Mouse (Mus musculus): Measurements from ENCODE around the gene Pde4d. TPM values are rescaled to one million over a fixed set of nuclear protein-coding genes. Genes with fewer than 3 reads are reported as not detected.

Pde4d gene
- polyA plus RNA-seq, 1 experiment from 2014 or later: 8.7 TPM

DNA sequence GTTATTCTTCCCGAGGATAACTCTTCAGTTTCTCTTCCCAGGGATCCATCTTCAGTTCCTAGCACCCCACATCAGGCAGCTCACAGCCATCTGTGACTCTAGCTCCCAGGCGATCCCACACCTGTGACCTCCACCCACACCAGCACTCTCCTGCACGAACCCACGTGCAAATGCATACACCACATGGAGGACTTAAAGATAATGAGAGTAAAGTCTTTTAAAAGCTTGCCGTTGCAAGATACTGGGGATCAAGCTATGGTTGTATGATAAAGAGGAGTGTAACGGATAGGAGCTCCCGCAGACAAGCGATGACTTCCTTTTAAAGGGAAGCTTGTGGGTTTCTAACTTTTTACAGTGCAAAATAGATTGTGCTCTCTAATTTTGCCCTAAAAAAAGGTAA is 1230.5 kb downstream of the Pde4d start:
- H3K36me3 ChIP-seq (ENCODE audit: control insufficient read depth, insufficient read depth, low read length): no peaks in the 10 kb centered on the region
- 88% methylated on average over 8 of the region's 8 CpGs for WGBS

DNA sequence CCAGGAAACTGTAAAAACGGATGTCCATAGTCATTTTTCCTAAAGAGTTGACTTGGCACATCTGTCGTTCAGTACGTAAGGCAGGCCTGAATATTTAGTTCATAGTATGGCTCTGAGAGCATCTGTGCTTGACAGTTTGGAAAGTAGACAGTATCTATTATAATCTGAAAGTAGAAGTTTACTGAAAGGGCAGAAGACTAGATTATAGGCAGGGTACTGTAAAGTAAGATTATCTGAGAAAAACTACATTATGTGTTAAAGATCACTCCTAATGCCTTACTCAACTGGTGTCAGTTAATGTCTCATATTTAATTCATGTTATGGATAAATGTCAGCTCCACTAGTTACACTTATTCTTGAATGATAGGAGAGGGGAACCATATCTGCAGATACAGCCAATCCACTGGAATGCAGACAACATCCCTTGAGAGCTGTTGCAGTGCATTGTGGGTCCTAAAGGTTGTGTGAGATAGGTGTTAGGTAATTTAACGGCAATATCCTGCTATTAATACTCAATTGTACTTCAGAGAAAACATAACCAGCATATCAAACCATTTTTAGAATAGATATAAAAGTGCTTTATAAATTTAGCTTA is 1232.0 kb downstream of the Pde4d start:
- no peaks in the 10 kb centered on the region for H3K9me3 ChIP-seq (ENCODE audit: control insufficient read depth, low read length)
- H3K36me3 ChIP-seq (ENCODE audit: control insufficient read depth, insufficient read depth, low read length): no peaks in the 10 kb centered on the region
- H3K4me2 ChIP-seq: no peak overlapping the region
- no peak overlapping the region for H3K4me3 ChIP-seq (ENCODE audit: low read depth, low read length)
- peaks cover 8% of the 10 kb centered on the region; the same call in 1 of the 2 replicates for H3K4me1 ChIP-seq (ENCODE audit: control insufficient read depth, insufficient read depth, low read length)
- no peak overlapping the region for H3K27ac ChIP-seq (ENCODE audit: low read depth, low read length)
- 92% methylated on average over 4 of the region's 4 CpGs for WGBS
- ATAC-seq (ENCODE audit: low FRiP score): no peak
- no peak overlapping the region for H3K9ac ChIP-seq (ENCODE audit: low read length)
- DNase-seq (ENCODE audit: low spot score, missing footprints): peak; percentile 62
- no peaks in the 10 kb centered on the region for H3K27me3 ChIP-seq (ENCODE audit: control insufficient read depth, insufficient read depth, low read length)

More for the DNA sequence above, 1230.5 kb downstream of the Pde4d start:
- no peak overlapping the region for H3K9ac ChIP-seq (ENCODE audit: low read length)
- no peak overlapping the region for H3K4me3 ChIP-seq (ENCODE audit: low read depth, low read length)
- H3K27ac ChIP-seq (ENCODE audit: low read depth, low read length): no peak overlapping the region
- ATAC-seq (ENCODE audit: low FRiP score) (no peak), DNase-seq (ENCODE audit: low spot score, missing footprints) (peak; percentile 1)
- no peaks in the 10 kb centered on the region for H3K9me3 ChIP-seq (ENCODE audit: control insufficient read depth, low read length)
- no peak overlapping the region for H3K4me2 ChIP-seq
- H3K27me3 ChIP-seq (ENCODE audit: control insufficient read depth, insufficient read depth, low read length): no peaks in the 10 kb centered on the region
- H3K4me1 ChIP-seq (ENCODE audit: control insufficient read depth, insufficient read depth, low read length): peaks cover 8% of the 10 kb centered on the region; the same call in 1 of the 2 replicates

DNA sequence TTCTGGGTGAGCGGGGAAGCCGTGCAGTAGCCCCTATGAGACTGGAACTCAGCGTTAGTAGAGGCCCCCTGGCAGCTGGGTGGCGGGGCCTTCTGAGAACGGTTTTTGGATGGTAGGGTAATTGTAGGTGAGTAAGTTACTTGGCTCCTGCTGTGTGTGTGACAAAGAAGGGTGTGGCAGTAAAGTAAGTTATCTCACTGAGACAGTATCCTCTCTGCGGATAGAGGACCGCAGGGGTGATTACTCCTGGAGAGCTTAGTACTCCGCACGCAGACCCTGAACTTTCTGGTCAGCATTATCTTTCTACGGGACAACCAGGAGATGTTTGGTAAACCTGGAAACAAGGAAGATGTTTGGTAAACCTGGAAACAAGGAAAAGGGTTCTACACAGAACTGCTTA is 1233.3 kb downstream of the Pde4d start:
- no peak for ATAC-seq (ENCODE audit: low FRiP score)
- Histone ChIP-seq H3K4me3 (ENCODE audit: low read depth, low read length) (no peak overlapping the region), H3K9ac (ENCODE audit: low read length) (no peak overlapping the region), H3K9me3 (ENCODE audit: control insufficient read depth, low read length) (no peaks in the 10 kb centered on the region), H3K27me3 (ENCODE audit: control insufficient read depth, insufficient read depth, low read length) (no peaks in the 10 kb centered on the region), H3K4me1 (ENCODE audit: control insufficient read depth, insufficient read depth, low read length) (peaks cover 8% of the 10 kb centered on the region; the same call in 1 of the 2 replicates), H3K4me2 (no peak overlapping the region), H3K36me3 (ENCODE audit: control insufficient read depth, insufficient read depth, low read length) (no peaks in the 10 kb centered on the region), H3K27ac (ENCODE audit: low read depth, low read length) (no peak overlapping the region)
- no peak for DNase-seq (ENCODE audit: low spot score, missing footprints)
- 73% methylated on average over 10 of the region's 10 CpGs for WGBS

DNA sequence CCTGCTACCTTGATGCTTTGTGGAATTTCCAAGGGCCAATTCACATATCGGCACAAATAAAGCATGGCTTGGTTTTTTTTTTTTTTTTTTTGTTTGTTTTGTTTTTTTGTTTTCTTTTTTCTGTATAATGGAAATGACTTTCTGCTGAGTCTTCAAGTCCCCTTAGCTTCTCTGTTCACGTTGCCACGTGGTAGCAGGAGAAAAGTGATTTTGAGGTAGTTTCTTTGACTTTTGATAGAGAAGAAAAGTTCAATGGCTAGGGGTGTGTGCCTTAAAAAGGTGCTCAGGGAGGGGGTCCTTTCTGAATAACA is 1235.2 kb downstream of the Pde4d start:
- peaks cover 8% of the 10 kb centered on the region; the same call in 1 of the 2 replicates for H3K4me1 ChIP-seq (ENCODE audit: control insufficient read depth, insufficient read depth, low read length)
- H3K36me3 ChIP-seq (ENCODE audit: control insufficient read depth, insufficient read depth, low read length): no peaks in the 10 kb centered on the region
- H3K4me3 ChIP-seq (ENCODE audit: low read depth, low read length): no peak overlapping the region
- H3K27ac ChIP-seq (ENCODE audit: low read depth, low read length): no peak overlapping the region
- H3K27me3 ChIP-seq (ENCODE audit: control insufficient read depth, insufficient read depth, low read length): no peaks in the 10 kb centered on the region
- peak; percentile 85 for DNase-seq (ENCODE audit: low spot score, missing footprints)
- peak overlapping the region; percentile 73 for H3K4me2 ChIP-seq
- no peak for ATAC-seq (ENCODE audit: low FRiP score)
- H3K9ac ChIP-seq (ENCODE audit: low read length): no peak overlapping the region
- no peaks in the 10 kb centered on the region for H3K9me3 ChIP-seq (ENCODE audit: control insufficient read depth, low read length)
- whole genome bisulfite sequencing: 19% methylated on average over 3 of the region's 3 CpGs

DNA sequence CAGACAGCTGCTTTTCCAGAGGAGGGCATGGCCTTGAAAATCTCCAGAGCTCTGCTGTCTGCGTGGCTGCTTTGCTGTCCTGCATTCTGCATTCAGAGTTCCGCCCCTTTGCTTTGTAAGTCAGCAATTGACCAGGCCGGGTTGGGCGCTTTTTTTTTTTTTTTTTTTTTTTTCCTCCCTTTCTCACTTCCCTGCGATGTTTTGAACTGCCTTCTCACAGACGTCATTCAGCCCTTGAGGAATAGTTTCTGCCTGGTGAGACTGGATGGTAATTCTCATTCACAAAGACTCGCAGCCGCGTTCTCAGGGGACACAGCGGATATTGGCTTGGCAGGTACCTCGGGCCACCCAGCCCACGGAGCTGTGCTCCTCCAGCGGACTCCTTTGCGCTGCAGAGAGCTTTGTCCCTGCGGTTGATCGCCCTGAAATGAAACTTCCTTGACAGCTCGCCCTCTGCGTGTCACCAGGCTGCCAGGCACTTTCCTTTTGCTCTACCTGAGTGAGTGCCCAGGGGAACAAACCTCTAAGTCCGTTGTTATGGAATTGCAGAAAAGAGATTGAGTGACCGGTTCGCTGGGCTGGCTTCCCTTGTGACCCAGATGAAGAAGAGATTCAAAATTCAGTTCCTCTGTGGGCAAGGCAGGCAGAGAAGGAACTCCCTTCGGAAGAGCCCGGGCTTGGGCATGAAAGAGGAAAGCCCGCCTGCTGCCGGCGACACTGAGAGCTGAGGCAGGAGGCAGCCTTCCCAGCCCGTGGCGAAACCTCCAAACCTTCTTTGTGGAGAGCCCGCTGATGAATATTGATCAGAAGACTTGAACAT is 1235.8 kb downstream of the Pde4d start:
- Histone ChIP-seq H3K4me3 (ENCODE audit: low read depth, low read length) (peak overlapping the region; percentile 39), H3K36me3 (ENCODE audit: control insufficient read depth, insufficient read depth, low read length) (no peaks in the 10 kb centered on the region), H3K9me3 (ENCODE audit: control insufficient read depth, low read length) (no peaks in the 10 kb centered on the region), H3K27me3 (ENCODE audit: control insufficient read depth, insufficient read depth, low read length) (no peaks in the 10 kb centered on the region), H3K4me1 (ENCODE audit: control insufficient read depth, insufficient read depth, low read length) (peaks cover 8% of the 10 kb centered on the region; the same call in 1 of the 2 replicates), H3K9ac (ENCODE audit: low read length) (peak overlapping the region; percentile 75), H3K4me2 (peak overlapping the region; percentile 73), H3K27ac (ENCODE audit: low read depth, low read length) (peak overlapping the region; percentile 59)
- ATAC-seq (ENCODE audit: low FRiP score): peak; percentile 75
- DNase-seq (ENCODE audit: low spot score, missing footprints): peak; percentile 96
- under 1% methylated on average over 28 of the region's 29 CpGs for WGBS

DNA sequence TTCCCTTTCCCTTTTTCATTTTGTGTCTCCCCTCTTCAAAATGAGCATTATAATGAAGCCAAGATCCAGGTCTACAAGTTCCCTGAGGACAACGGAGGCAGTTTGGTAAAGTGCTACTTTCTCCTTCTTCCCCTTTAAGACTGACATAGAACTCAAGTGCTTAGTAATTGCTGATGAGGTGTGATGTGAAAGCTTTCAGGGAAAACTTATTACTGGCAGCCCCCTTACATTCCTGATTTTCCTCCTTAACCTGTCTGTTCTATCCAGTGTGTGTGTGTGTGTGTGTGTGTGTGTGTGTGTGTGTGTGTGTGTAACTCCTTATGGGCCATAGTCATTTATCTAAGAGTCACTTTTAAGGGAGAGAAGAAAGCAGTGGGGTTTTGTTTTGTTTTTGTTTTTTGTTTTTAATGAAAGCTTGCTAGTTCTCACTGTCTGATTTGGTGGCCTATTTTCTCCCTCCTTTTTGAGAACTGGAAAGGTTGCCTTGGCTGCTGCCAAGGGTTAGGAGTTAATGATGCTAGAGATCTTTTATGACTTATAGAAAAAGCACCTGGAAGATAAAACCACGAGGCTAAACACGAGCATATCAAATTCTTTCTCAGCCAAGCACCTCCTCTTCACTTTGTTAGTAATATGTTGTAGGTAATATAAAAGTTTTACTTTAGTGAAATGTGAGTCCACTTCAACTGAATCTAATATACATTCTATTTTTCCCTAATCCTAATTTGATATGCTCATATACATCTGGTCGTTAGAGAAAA is 1236.5 kb downstream of the Pde4d start:
- Histone ChIP-seq H3K27ac (ENCODE audit: low read depth, low read length) (no peak overlapping the region; the same call in 1 of the 2 replicates), H3K4me3 (ENCODE audit: low read depth, low read length) (peak overlapping the region; percentile 39), H3K9ac (ENCODE audit: low read length) (peak overlapping the region; percentile 75), H3K36me3 (ENCODE audit: control insufficient read depth, insufficient read depth, low read length) (no peaks in the 10 kb centered on the region), H3K4me2 (peak overlapping the region; percentile 73), H3K27me3 (ENCODE audit: control insufficient read depth, insufficient read depth, low read length) (no peaks in the 10 kb centered on the region), H3K4me1 (ENCODE audit: control insufficient read depth, insufficient read depth, low read length) (peaks cover 8% of the 10 kb centered on the region; the same call in 1 of the 2 replicates), H3K9me3 (ENCODE audit: control insufficient read depth, low read length) (no peaks in the 10 kb centered on the region)
- no peak; the same call in 1 of the 2 replicates for ATAC-seq (ENCODE audit: low FRiP score)
- 40% methylated on average over 4 of the region's 4 CpGs for WGBS
- peak; percentile 92 for DNase-seq (ENCODE audit: low spot score, missing footprints)

DNA sequence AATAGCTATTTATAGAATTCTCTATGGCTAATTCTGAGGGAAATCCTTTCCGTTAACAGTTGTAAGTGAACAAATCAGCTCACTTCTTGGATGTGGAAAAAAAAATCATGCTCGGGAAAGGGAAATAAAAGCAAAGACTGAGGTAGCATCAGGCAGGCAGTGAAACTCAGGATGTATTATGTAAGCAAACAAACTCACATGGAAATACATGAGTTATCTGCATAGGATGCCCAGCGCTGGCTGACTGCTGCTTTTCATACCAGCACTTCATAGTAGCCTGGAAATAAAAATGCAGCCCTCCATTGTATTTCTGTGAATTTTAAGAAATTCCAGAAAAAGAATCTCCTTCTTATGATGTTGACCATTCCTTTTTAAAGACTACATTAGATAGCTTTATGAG is 1237.2 kb downstream of the Pde4d start:
- H3K27ac ChIP-seq (ENCODE audit: low read depth, low read length): no peak overlapping the region
- DNase-seq (ENCODE audit: low spot score, missing footprints): no peak
- H3K4me1 ChIP-seq (ENCODE audit: control insufficient read depth, insufficient read depth, low read length): peaks cover 8% of the 10 kb centered on the region; the same call in 1 of the 2 replicates
- H3K9me3 ChIP-seq (ENCODE audit: control insufficient read depth, low read length): no peaks in the 10 kb centered on the region
- H3K9ac ChIP-seq (ENCODE audit: low read length): no peak overlapping the region
- no peak overlapping the region for H3K4me3 ChIP-seq (ENCODE audit: low read depth, low read length)
- ATAC-seq (ENCODE audit: low FRiP score): no peak
- no peaks in the 10 kb centered on the region for H3K27me3 ChIP-seq (ENCODE audit: control insufficient read depth, insufficient read depth, low read length)
- 74% methylated on average over 3 of the region's 3 CpGs for WGBS
- H3K4me2 ChIP-seq: no peak overlapping the region
- no peaks in the 10 kb centered on the region for H3K36me3 ChIP-seq (ENCODE audit: control insufficient read depth, insufficient read depth, low read length)

DNA sequence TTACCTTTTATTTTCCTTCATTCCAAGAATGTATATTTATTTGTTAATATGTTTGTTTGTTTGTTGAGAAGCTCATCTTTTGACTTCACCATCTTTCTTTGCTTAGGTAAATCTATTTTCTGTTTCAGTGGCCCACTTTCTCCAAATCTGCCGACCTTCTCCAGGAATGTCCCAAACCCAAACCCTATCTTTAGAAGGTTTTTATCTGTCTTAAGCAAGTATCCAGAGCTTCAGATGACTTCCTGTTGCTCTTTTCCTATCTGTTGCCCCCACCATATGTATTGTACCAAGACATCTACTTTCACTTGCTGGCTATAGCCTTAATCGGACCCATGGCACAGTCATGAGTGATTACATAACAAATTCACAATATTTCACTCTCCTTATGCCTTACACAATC is 1238.4 kb downstream of the Pde4d start:
- no peaks in the 10 kb centered on the region for H3K9me3 ChIP-seq (ENCODE audit: control insufficient read depth, low read length)
- WGBS: 84% methylated on average over 2 of the region's 2 CpGs
- H3K27ac ChIP-seq (ENCODE audit: low read depth, low read length): no peak overlapping the region

More for the DNA sequence above, 1238.4 kb downstream of the Pde4d start:
- peaks cover 8% of the 10 kb centered on the region; the same call in 1 of the 2 replicates for H3K4me1 ChIP-seq (ENCODE audit: control insufficient read depth, insufficient read depth, low read length)
- no peak for ATAC-seq (ENCODE audit: low FRiP score)
- H3K4me3 ChIP-seq (ENCODE audit: low read depth, low read length): no peak overlapping the region
- DNase-seq (ENCODE audit: low spot score, missing footprints): no peak
- H3K27me3 ChIP-seq (ENCODE audit: control insufficient read depth, insufficient read depth, low read length): no peaks in the 10 kb centered on the region
- no peak overlapping the region for H3K4me2 ChIP-seq
- H3K9ac ChIP-seq (ENCODE audit: low read length): no peak overlapping the region
- no peaks in the 10 kb centered on the region for H3K36me3 ChIP-seq (ENCODE audit: control insufficient read depth, insufficient read depth, low read length)

All from midbrain, embryonic 11.5 days (tissue).